Mouse (Mus musculus): Measurements from ENCODE around the gene Msl1. TPM values are rescaled to one million over a fixed set of nuclear protein-coding genes. Genes with fewer than 3 reads are reported as not detected.
A peak's percentile ranks its signal among the peaks of the same experiment; 100 is the strongest.
"Not testable (repeated sequence)": the region's sequence is repeated elsewhere in the genome, so short reads cannot be mapped to it uniquely, and the experiment has no call there.

The Msl1 gene
- total RNA-seq, 2 experiments from 2014 or later, result 67.8 to 71.5 TPM

- DNase-seq, result peak; percentile 34
These were observed 2.0 kb downstream of the Msl1 start for GRCm38 (mm10) chr11:98797306-98797705.

DNA sequence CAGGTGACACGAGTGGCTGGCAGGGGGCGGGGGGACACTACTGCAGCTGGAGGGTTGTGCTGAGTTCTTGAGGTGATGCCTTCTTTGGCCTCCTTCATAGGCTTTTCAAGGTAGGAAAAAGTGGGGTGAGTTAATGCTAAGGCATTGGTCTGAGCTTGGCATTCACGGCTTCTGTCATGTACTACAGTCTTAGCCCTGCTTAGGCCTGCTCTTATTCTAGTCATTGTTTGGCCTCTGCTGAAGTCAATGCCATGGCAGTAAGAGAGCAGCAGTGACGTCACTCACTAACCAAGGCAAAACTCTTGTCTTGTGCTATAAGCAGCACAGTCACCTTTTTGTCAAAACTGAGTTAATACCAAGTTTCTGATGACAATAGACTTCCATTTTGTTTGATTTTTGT is 2.6 kb downstream of the Msl1 start:
- DNase-seq, result no peak

- DNase-seq, result no peak
These were observed 9.3 kb downstream of the Msl1 start, which contains the start of gene Casc3 for GRCm38 (mm10) chr11:98804605-98805004. Gene Casc3 (plus strand): TSS chr11:98804905.

DNA sequence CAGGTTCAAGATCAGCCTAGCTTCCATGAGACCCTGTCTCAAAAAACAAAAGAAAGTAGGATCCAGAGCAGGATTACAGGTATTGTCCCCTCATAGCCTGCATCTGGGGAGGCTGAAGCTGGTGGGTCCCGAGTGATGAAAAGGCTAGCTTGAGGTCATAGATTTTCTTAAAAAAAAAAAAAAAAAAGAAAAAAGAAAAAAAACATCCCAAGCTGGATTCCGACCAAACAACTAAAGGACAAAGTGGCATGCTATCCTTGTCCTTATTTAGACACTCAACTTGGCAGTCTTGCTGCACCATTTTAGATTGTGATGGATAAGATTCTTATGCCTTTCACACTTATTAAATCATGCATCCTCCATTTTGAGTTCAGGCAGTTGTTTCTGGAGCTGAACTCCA is 13.1 kb downstream of the Msl1 start:
- DNase-seq, result no peak

- DNase-seq, result peak; percentile 98
These were observed 14.4 kb downstream of the Msl1 start for GRCm38 (mm10) chr11:98809457-98810290.

DNA sequence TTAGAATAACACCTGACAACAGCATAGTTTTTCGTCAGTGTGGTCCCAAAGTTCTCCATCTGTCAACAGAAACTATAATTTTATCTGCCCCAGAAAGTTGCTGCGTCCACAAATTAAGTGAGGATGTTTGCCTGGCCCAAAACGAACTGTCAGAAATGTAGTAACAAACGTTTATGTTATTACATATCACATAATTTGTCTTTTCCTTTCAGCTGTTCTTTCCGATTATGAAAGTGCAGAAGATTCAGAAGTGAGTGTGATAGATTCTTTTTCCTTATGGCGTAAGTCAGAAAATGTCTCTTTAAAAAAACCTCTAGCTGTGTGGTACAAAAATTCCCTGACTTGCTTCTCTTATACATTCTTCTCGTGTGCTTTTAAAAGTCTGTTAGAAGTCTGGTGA is 15.4 kb downstream of the Msl1 start:
- no peak for DNase-seq

- DNase-seq, result no peak
These were observed 21.5 kb downstream of the Msl1 start for GRCm38 (mm10) chr11:98816706-98817239.

DNA sequence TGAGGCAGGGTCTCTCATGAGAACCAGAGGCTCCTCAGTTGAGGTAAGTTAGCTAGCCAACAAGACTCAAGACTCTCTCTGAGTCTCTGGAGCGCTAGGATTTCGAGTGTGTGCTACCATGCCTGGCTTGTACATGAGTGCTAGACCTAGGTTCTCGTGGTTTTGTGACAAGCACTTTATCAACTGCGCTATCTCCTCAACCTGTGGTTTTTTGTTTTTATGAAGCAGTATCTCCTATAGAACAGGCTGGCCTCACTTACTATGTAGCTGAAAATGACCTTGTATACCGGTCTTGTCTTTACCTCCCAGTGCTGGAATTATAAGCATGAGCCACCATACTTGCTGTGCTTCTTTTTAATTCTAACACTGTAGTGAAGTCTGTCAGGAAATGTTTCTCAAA is 25.7 kb downstream of the Msl1 start:
- DNase-seq, result no peak

- DNase-seq, result not testable (repeated sequence)
These were observed 30.8 kb downstream of the Msl1 start for GRCm38 (mm10) chr11:98826071-98826470.

DNA sequence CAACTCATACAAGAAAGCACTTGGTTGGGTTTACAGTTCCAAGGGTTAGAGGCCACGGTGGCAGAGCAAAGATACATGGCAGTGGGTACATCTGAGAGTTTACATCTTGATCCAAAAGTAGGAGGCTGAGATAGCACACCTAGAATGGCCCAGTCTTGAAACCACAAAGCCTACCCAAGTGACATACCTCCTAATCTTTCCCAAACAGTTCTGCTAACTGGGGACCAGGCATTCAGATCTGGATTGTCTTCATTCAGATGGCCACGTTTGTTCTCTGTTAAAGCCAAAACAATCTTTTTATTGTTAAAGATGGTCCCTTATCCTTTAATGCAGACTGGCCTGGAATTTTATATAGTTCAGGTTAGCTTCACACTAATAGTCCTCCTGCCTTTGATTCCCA is 32.6 kb downstream of the Msl1 start:
- no peak for DNase-seq

- peak; percentile 50 for DNase-seq
These were observed 33.9 kb downstream of the Msl1 start for GRCm38 (mm10) chr11:98829091-98829775.

- no peak for DNase-seq
These were observed 34.6 kb downstream of the Msl1 start for GRCm38 (mm10) chr11:98829875-98830274.

DNA sequence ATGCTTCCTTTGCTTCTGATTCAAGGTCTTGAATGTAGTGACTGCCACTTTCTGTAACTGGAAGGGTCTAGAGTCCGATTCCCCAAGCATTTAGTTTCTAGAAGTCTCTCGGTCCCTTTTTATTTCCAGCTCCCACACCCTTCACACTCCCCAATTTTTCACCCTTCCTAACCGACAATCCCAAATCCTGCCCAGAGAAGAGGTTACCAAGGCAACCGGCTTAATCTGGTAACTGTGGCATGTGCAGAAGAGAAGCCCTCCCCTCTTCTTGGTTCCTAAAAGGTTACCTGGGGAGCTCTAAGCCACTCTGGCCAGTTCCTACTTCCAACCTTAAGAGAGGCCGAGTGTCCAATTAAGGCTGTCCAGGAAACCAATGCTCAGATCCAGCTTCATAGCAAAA is 40.0 kb downstream of the Msl1 start:
- no peak for DNase-seq

DNA sequence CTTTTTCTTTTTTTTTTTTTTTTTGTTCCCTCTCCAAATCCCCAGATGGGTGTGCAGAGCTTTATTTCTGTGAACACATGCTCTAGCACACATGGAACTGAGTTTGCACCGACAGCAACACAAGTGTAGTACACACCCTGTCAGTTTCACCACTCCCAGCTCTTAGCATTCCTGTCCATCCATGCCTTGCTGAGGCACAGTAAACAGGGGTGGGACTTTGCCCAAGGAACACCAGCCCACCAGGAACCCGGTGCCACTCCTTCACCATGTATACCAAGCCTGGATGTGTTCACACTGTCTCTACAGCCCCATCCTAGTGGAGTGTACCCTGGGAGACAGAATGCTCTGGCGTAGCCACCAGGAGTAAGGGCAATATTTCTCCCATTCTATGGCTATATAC is 40.4 kb downstream of the Msl1 start:
- no peak for DNase-seq

GRCm38 (mm10) chr11:98836128-98836527 is 40.8 kb downstream of the Msl1 start:
- no peak for DNase-seq

- DNase-seq, result peak; percentile 87
These were observed 41.4 kb downstream of the Msl1 start, which contains the start of gene Rapgefl1 for GRCm38 (mm10) chr11:98836651-98837141. Gene Rapgefl1 (plus strand): TSS chr11:98836785.

DNA sequence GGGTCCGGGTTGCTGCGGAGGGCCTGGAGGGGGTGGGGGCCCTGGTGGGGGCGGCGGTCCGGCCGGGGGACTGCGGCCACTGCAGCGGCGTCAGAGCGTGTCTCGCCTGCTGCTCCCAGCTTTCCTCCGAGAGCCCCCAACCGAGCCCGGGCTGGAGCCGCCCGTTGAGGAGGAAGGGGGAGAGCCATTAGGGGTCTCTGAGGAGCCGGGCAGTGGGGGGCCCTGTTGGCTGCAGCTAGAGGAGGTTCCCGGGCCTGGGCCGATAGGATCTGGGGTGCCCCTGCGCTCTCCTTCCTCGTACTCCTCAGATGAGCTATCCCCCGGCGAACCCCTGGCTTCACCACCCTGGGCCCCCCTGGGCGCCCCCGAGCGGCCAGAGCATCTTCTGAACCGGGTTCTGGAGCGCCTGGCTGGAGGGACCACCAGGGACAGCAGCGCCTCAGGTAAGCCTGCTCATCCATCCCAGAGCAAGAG is 42.0 kb downstream of the Msl1 start:
- DNase-seq, result no peak

DNA sequence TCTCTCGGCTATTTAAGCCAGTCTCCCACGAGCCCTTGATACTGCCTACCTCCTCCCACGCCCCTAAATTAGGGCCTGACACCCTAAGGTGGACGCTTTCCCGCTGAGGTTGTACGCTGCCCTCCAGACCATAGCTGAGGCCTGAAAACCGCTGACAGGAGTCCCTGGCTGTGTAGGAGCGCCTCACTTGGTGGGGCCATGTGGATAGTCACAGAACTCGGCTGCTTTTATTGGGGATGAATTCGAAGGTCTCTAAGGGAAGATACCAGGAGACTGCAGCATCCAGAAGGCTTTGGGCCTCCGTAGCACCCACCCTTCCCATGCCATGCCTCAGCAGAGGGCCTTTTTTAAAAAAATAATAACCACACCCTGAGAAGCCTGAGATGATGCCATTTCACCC is 42.6 kb downstream of the Msl1 start:
- no peak for DNase-seq

DNA sequence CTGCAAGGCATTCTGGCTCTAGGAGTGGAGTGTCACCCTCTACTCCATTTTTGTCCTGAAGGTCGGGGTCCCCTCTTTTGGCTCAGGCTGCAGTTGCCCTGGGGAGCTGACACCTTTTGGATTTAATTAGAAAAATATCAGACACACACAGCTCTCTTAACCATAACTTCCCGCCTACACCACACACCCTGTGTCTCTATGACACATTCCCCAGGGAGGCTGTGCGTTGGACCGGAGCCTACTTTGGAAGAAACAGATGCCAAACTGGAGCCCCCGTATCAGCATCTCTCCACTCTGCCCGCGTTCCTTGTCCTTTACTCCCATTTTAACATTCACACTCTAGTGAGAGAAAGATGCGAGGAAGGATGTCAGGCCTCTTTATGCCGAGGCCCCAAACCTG is 43.2 kb downstream of the Msl1 start:
- peak; percentile 39 for DNase-seq

DNA sequence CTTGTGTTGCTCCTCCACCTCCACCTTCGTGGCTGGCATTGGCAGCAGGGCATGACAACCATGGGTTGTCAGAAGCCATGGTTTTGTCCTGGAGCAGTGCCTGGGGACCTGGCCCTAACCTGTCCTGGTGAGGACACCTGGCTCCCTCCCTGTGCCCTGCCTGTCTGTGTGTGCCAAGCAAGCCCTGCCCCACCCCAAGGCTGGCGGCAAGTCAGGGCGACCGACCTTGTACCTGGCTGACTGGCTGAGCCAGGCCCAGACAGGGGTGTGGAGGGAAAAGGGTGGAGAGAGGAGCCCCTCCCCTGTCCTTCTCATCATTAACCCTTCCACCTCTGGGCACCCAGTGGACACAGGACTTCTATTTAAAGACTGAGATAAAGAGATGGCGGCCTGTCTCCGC is 44.1 kb downstream of the Msl1 start:
- no peak for DNase-seq

DNA sequence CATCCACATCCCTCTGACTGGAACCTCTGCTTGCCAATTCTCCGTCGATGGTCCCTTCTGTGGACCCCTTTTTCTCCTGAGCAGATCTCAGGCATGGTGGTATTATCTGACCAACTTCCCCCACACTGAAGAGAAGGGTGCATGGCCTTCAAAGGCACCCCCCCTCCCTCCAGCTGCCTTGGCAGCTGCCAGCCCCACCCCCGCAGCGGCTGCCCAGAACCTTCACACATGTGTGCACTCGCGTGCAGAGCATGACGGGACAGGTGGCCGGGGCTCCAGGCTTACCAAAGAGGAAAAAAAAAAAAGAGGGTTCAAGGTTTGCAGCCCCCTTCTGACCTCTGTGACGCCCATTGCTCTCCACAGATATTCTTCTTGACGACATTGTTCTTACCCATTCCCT is 44.6 kb downstream of the Msl1 start:
- no peak for DNase-seq

- no peak for DNase-seq
These were observed 50.7 kb downstream of the Msl1 start for GRCm38 (mm10) chr11:98846016-98846415.

All from heart, postnatal 4 days (tissue).